In genomic region chr10:19592556-19592955, GRCm38 (mm10) we compare ENCODE assay signal across 8 mouse cellular contexts. TPM values are rescaled to one million over a fixed set of nuclear protein-coding genes. Genes with fewer than 3 reads are reported as not detected.
A peak's percentile ranks its signal among the peaks of the same experiment; 100 is the strongest.
DNase-seq lines count a peak whose midpoint lies in the region; ATAC-seq and TF ChIP-seq lines count a peak whose summit lies in the region.

No protein-coding gene starts in this region.

- H3K27ac ChIP-seq in lung, embryonic 16.5 days (ENCODE audit: low read length), result peak overlapping the region; percentile 91; the same call in 1 of the 2 replicates
- peak overlapping the region; percentile 89 for H3K27ac ChIP-seq in embryonic facial prominence, embryonic 15.5 days (replicated peaks)
- peak overlapping the region; percentile 98 for H3K27ac ChIP-seq in intestine, postnatal 0 days (ENCODE audit: low read depth, low read length)
- no peak overlapping the region for H3K27ac ChIP-seq in olfactory bulb, adult 2 months (ENCODE audit: insufficient read depth, low read depth, low read length)

- no peak for DNase-seq in lung, adult 18-20 months
- no peak for DNase-seq in ovary, postnatal 10 days (ENCODE audit: low spot score)
- no peak for DNase-seq in gastrocnemius, adult 18-20 months (ENCODE audit: low spot score)
- DNase-seq in kidney, adult 11 months, result no peak

- H3K4me3 ChIP-seq in lung, embryonic 16.5 days (ENCODE audit: low read length), result peak overlapping the region; percentile 81
- H3K4me3 ChIP-seq in embryonic facial prominence, embryonic 15.5 days (replicated peaks), result peak overlapping the region; percentile 69
- H3K4me3 ChIP-seq in intestine, postnatal 0 days (ENCODE audit: low read depth, low read length), result peak overlapping the region; percentile 88
- peak overlapping the region; percentile 9 for H3K4me3 ChIP-seq in olfactory bulb, adult 2 months (ENCODE audit: insufficient read depth, low read depth, low read length)

- TF ChIP-seq POLR2A in olfactory bulb, adult 2 months (IDR thresholded peaks at IDR 0.05; ENCODE audit: insufficient read depth, low read depth, low read length), result no peak

- H3K9me3 ChIP-seq in lung, embryonic 16.5 days (ENCODE audit: control insufficient read depth, low read length), result no peaks in the 10 kb centered on the region
- H3K9me3 ChIP-seq in embryonic facial prominence, embryonic 15.5 days (replicated peaks), result no peaks in the 10 kb centered on the region
- no peaks in the 10 kb centered on the region for H3K9me3 ChIP-seq in intestine, postnatal 0 days (ENCODE audit: control insufficient read depth)

- peaks cover 16% of the 10 kb centered on the region for H3K4me1 ChIP-seq in lung, embryonic 16.5 days (replicated peaks; ENCODE audit: control insufficient read depth, insufficient read depth, low read length)
- H3K4me1 ChIP-seq in embryonic facial prominence, embryonic 15.5 days, result peaks cover 25% of the 10 kb centered on the region; the same call in 1 of the 2 replicates
- H3K4me1 ChIP-seq in intestine, postnatal 0 days (replicated peaks; ENCODE audit: control insufficient read depth, insufficient read depth, low read length), result 0 out of 2 replicates have a peak, but pooled peaks cover 10% of the 10 kb centered on the region
- no peaks in the 10 kb centered on the region for H3K4me1 ChIP-seq in olfactory bulb, adult 2 months (ENCODE audit: control insufficient read depth, insufficient read depth, low read length)

- H3K36me3 ChIP-seq in lung, embryonic 16.5 days (ENCODE audit: control insufficient read depth, insufficient read depth, low read length), result no peaks in the 10 kb centered on the region
- H3K36me3 ChIP-seq in embryonic facial prominence, embryonic 15.5 days, result no peaks in the 10 kb centered on the region
- peaks cover 5% of the 10 kb centered on the region; the same call in 1 of the 2 replicates for H3K36me3 ChIP-seq in intestine, postnatal 0 days (ENCODE audit: control insufficient read depth, insufficient read depth)

- H3K4me2 ChIP-seq in lung, embryonic 16.5 days (ENCODE audit: low read depth, low read length), result peak overlapping the region; percentile 68
- peak overlapping the region; percentile 57 for H3K4me2 ChIP-seq in embryonic facial prominence, embryonic 15.5 days (replicated peaks)
- H3K4me2 ChIP-seq in intestine, postnatal 0 days (replicated peaks; ENCODE audit: low read depth), result peak overlapping the region; percentile 73

- TF ChIP-seq CTCF in intestine, postnatal 0 days (IDR thresholded peaks at IDR 0.05; ENCODE audit: low read depth), result no peak
- TF ChIP-seq CTCF in olfactory bulb, adult 2 months (IDR thresholded peaks at IDR 0.05; ENCODE audit: insufficient read depth, low read depth, low read length), result no peak

- WGBS in lung, embryonic 16.5 days, result 3% methylated on average over 3 of the region's 3 CpGs
- 7% methylated on average over 3 of the region's 3 CpGs for WGBS in embryonic facial prominence, embryonic 15.5 days
- WGBS in intestine, postnatal 0 days, result 2% methylated on average over 3 of the region's 3 CpGs
- WGBS in olfactory bulb, adult 2 months, result 4% methylated on average over 3 of the region's 3 CpGs

- ATAC-seq in lung, embryonic 16.5 days (ENCODE audit: low read depth), result no peak
- no peak for ATAC-seq in embryonic facial prominence, embryonic 15.5 days (ENCODE audit: insufficient number of reproducible peaks, low FRiP score, low TSS enrichment, low read depth)
- no peak for ATAC-seq in intestine, postnatal 0 days

- no peaks in the 10 kb centered on the region for H3K27me3 ChIP-seq in lung, embryonic 16.5 days (ENCODE audit: control insufficient read depth, insufficient read depth, low read depth, low read length)
- H3K27me3 ChIP-seq in embryonic facial prominence, embryonic 15.5 days, result no peaks in the 10 kb centered on the region
- H3K27me3 ChIP-seq in intestine, postnatal 0 days (replicated peaks; ENCODE audit: control insufficient read depth, insufficient read depth, low read length), result no peaks in the 10 kb centered on the region

- H3K9ac ChIP-seq in lung, embryonic 16.5 days (ENCODE audit: low read length), result peak overlapping the region; percentile 85
- peak overlapping the region; percentile 59 for H3K9ac ChIP-seq in embryonic facial prominence, embryonic 15.5 days
- peak overlapping the region; percentile 96 for H3K9ac ChIP-seq in intestine, postnatal 0 days (ENCODE audit: low read depth, low read length)

RNA-seq across cellular contexts. Expression of gene Ifngr1, which starts 0.8 kb away (rescaled TPM):
- 79.0 and 85.5 TPM in 2 replicates for polyA plus RNA-seq in lung, embryonic 16.5 days (2015; fragmentation: Nextera tagmentation; extraction: Ambion mirVana)
- 61.2 and 61.5 TPM in 2 replicates for polyA plus RNA-seq in embryonic facial prominence, embryonic 15.5 days (2015; fragmentation: Nextera tagmentation; extraction: Ambion mirVana)
- 90.1 and 91.0 TPM in 2 replicates for polyA plus RNA-seq in intestine, postnatal 0 days (2015; fragmentation: Nextera tagmentation; extraction: Ambion mirVana)
- polyA plus RNA-seq in olfactory bulb, adult 2 months (2012; ENCODE audit: insufficient read depth, insufficient read length, low replicate concordance, missing spikeins), result not detected in 2 replicates
- total RNA-seq in gastrocnemius, adult 18-20 months (2021), result 10 to 100 TPM; 24.2 to 25.6 TPM

RNA-seq across cellular contexts. Expression of gene Il22ra2, which starts 29.2 kb away (rescaled TPM):
- polyA plus RNA-seq in lung, embryonic 16.5 days (2015; fragmentation: Nextera tagmentation; extraction: Ambion mirVana), result not detected in 2 replicates
- polyA plus RNA-seq in embryonic facial prominence, embryonic 15.5 days (2015; fragmentation: Nextera tagmentation; extraction: Ambion mirVana), result 0.37 and 0.74 TPM in 2 replicates
- polyA plus RNA-seq in intestine, postnatal 0 days (2015; fragmentation: Nextera tagmentation; extraction: Ambion mirVana), result 0.12 and 0.18 TPM in 2 replicates
- polyA plus RNA-seq in olfactory bulb, adult 2 months (2012; ENCODE audit: insufficient read depth, insufficient read length, low replicate concordance, missing spikeins), result not detected in 2 replicates
- total RNA-seq in gastrocnemius, adult 18-20 months (2021), result not detected

Comparison
In these comparisons a context has a peak if more than half of its experiments do, and no peak if none do; other contexts are left out.
1. H3K4me3 ChIP-seq: peak in every context shown above with its lines; median percentile 88 in intestine, postnatal 0 days; 81 in lung, embryonic 16.5 days; 69 in embryonic facial prominence, embryonic 15.5 days; 9 in olfactory bulb, adult 2 months.